Mouse (Mus musculus) embryonic facial prominence, embryonic 13.5 days (tissue): ENCODE measurements around the gene Cbr2. TPM values are rescaled to one million over a fixed set of nuclear protein-coding genes. Genes with fewer than 3 reads are reported as not detected.

Source experiments
- ATAC-seq: fragments of 200-750 bp; cut with Nextera tagmentation; 2 replicates; pipeline ENCODE4 v1.8.0; 2017; ENCODE audit warnings: low read depth; ENCODE audit not compliant: insufficient number of reproducible peaks, insufficient read depth, low FRiP score, low TSS enrichment
- H3K27ac ChIP-seq: fragments of 300-500 bp; sonication (generic); 2 replicates; pipeline ENCODE4 v1.5.1; 2015; ENCODE audit warnings: moderate library complexity, mild to moderate bottlenecking, inconsistent platforms
- H3K27me3 ChIP-seq: fragments of 300-500 bp; sonication (generic); 2 replicates; pipeline ENCODE4 v1.6.1; 2015; ENCODE audit warnings: mild to moderate bottlenecking, inconsistent platforms
- H3K36me3 ChIP-seq: fragments of 300-500 bp; sonication (generic); 2 replicates; pipeline ENCODE4 v1.6.1; 2015; ENCODE audit warnings: mild to moderate bottlenecking, inconsistent platforms
- H3K4me1 ChIP-seq: fragments of 300-500 bp; sonication (generic); 2 replicates; pipeline ENCODE4 v1.6.1; 2015; ENCODE audit warnings: inconsistent platforms
- H3K4me2 ChIP-seq: fragments of 300-500 bp; sonication (generic); 2 replicates; pipeline ENCODE4 v1.6.1; 2015; ENCODE audit warnings: moderate library complexity, mild to moderate bottlenecking, inconsistent platforms
- H3K4me3 ChIP-seq: fragments of 300-500 bp; sonication (generic); 2 replicates; pipeline ENCODE4 v1.5.1; 2015; ENCODE audit warnings: mild to moderate bottlenecking, inconsistent platforms
- H3K9ac ChIP-seq: fragments of 300-500 bp; sonication (generic); 2 replicates; pipeline ENCODE4 v1.6.1; 2015; ENCODE audit warnings: mild to moderate bottlenecking, inconsistent platforms
- H3K9me3 ChIP-seq: fragments of 300-500 bp; sonication (generic); 2 replicates; pipeline ENCODE4 v1.6.1; 2016; ENCODE audit warnings: inconsistent platforms
- WGBS: fragments of 180-500 bp; shearing (Covaris S2); methylation state at CpG from one replicate; pipeline ENCODE4 v1.1.7; 2015; ENCODE audit warnings: mixed read lengths; 5-methylcytosine and 5-hydroxymethylcytosine counted together
- polyA plus RNA-seq: library from polyadenylated mRNA; unstranded; fragments of >200 nt; fragmentation: Nextera tagmentation; extraction: Ambion mirVana; gene quantifications from 2 replicates; pipeline ENCODE4 v1.2.1, GENCODE M21; 2015

The Cbr2 gene
- polyA plus RNA-seq, 1 experiment from 2014 or later: 27.1 TPM

- peaks cover 23% of the 10 kb centered on the region for H3K4me1 ChIP-seq
- under 1% methylated on average over 86 of the region's 90 CpGs for WGBS
- peaks cover 52% of the 10 kb centered on the region for H3K36me3 ChIP-seq
- peak within 1 kb of the TSS; percentile 69 for H3K4me3 ChIP-seq
- 0 out of 2 replicates have a peak, but pooled peaks cover 3% of the 10 kb centered on the region for H3K27me3 ChIP-seq
- peak within 1 kb of the TSS; percentile 55 for H3K27ac ChIP-seq
- no peaks in the 10 kb centered on the region for H3K9me3 ChIP-seq
- peak; percentile 69 for ATAC-seq
- peak within 1 kb of the TSS; percentile 86 for H3K9ac ChIP-seq
- H3K4me2 ChIP-seq: peak within 1 kb of the TSS; percentile 97
Observed at GRCm38 (mm10) chr11:120721124-120722066, 10.5 kb downstream of the Cbr2 start, which contains the start of gene Rac3. TSS of gene Rac3 (plus strand) at chr11:120721470.

GRCm38 (mm10) chr11:120720450-120720849, 11.5 kb downstream of the Cbr2 start:
- peaks cover 20% of the 10 kb centered on the region for H3K4me1 ChIP-seq
- 10% methylated on average over 17 of the region's 17 CpGs for WGBS
- H3K27ac ChIP-seq: peak overlapping the region; percentile 22
- H3K4me3 ChIP-seq: peak overlapping the region; percentile 69
- no peaks in the 10 kb centered on the region for H3K9me3 ChIP-seq
- H3K27me3 ChIP-seq: 0 out of 2 replicates have a peak, but pooled peaks cover 3% of the 10 kb centered on the region
- ATAC-seq: no peak
- H3K9ac ChIP-seq: peak overlapping the region; percentile 86
- peak overlapping the region; percentile 97 for H3K4me2 ChIP-seq
- peaks cover 58% of the 10 kb centered on the region for H3K36me3 ChIP-seq

GRCm38 (mm10) chr11:120719841-120720376, 12.0 kb downstream of the Cbr2 start:
- Histone ChIP-seq H3K27ac (no peak overlapping the region), H3K27me3 (0 out of 2 replicates have a peak, but pooled peaks cover 3% of the 10 kb centered on the region), H3K9ac (no peak overlapping the region), H3K4me3 (no peak overlapping the region), H3K36me3 (peaks cover 56% of the 10 kb centered on the region), H3K4me1 (peaks cover 23% of the 10 kb centered on the region), H3K4me2 (no peak overlapping the region), H3K9me3 (no peaks in the 10 kb centered on the region)
- 90% methylated on average over 13 of the region's 13 CpGs for WGBS
- ATAC-seq: no peak

- Histone ChIP-seq H3K4me2 (no peak overlapping the region), H3K9ac (0 out of 2 replicates have a peak overlapping the region, but pooled peaks have one; percentile 21), H3K27me3 (0 out of 2 replicates have a peak, but pooled peaks cover 3% of the 10 kb centered on the region), H3K4me1 (peaks cover 30% of the 10 kb centered on the region), H3K36me3 (peaks cover 55% of the 10 kb centered on the region), H3K9me3 (no peaks in the 10 kb centered on the region), H3K27ac (no peak overlapping the region), H3K4me3 (no peak overlapping the region)
- no peak for ATAC-seq
- 89% methylated on average over 9 of the region's 9 CpGs for WGBS
Observed at GRCm38 (mm10) chr11:120719242-120719641, 12.7 kb downstream of the Cbr2 start.

GRCm38 (mm10) chr11:120715131-120715530, 16.8 kb downstream of the Cbr2 start:
- peak overlapping the region; percentile 98 for H3K4me2 ChIP-seq
- peak overlapping the region; percentile 76 for H3K9ac ChIP-seq
- 0 out of 2 replicates have a peak overlapping the region, but pooled peaks have one; percentile 68 for H3K4me3 ChIP-seq

GRCm38 (mm10) chr11:120714546-120714945, 17.4 kb downstream of the Cbr2 start:
- Histone ChIP-seq H3K9ac (peak overlapping the region; percentile 76), H3K4me2 (peak overlapping the region; percentile 98), H3K27ac (no peak overlapping the region), H3K9me3 (no peaks in the 10 kb centered on the region), H3K4me3 (peak overlapping the region; percentile 68), H3K36me3 (peaks cover 63% of the 10 kb centered on the region), H3K27me3 (no peaks in the 10 kb centered on the region), H3K4me1 (peaks cover 24% of the 10 kb centered on the region)
- WGBS: 45% methylated on average over 10 of the region's 10 CpGs
- no peak for ATAC-seq

More at GRCm38 (mm10) chr11:120715131-120715530, 16.8 kb downstream of the Cbr2 start:
- ATAC-seq: no peak
- Histone ChIP-seq H3K27ac (no peak overlapping the region), H3K27me3 (no peaks in the 10 kb centered on the region), H3K36me3 (peaks cover 63% of the 10 kb centered on the region), H3K4me1 (peaks cover 24% of the 10 kb centered on the region), H3K9me3 (no peaks in the 10 kb centered on the region)
- 85% methylated on average over 9 of the region's 9 CpGs for WGBS

- Histone ChIP-seq H3K27me3 (no peaks in the 10 kb centered on the region), H3K4me3 (peak within 1 kb of the TSS; percentile 68), H3K27ac (peak within 1 kb of the TSS; percentile 83), H3K9ac (peak within 1 kb of the TSS; percentile 77), H3K9me3 (no peaks in the 10 kb centered on the region), H3K4me2 (peak within 1 kb of the TSS; percentile 98), H3K36me3 (peaks cover 62% of the 10 kb centered on the region), H3K4me1 (peaks cover 27% of the 10 kb centered on the region)
- 3% methylated on average over 53 of the region's 53 CpGs for WGBS
- peak; percentile 94 for ATAC-seq
Observed at GRCm38 (mm10) chr11:120713580-120714518, 18.1 kb downstream of the Cbr2 start, which contains the start of the genes Cenpx and Lrrc45. TSS of gene Cenpx (minus strand) at chr11:120713738. TSS of gene Lrrc45 (plus strand) at chr11:120713925.

- peak; percentile 26 for ATAC-seq
- Histone ChIP-seq H3K4me2 (peak overlapping the region; percentile 98), H3K4me1 (peaks cover 36% of the 10 kb centered on the region), H3K9me3 (no peaks in the 10 kb centered on the region), H3K4me3 (peak overlapping the region; percentile 68), H3K9ac (peak overlapping the region; percentile 77), H3K27me3 (no peaks in the 10 kb centered on the region), H3K27ac (peak overlapping the region; percentile 83), H3K36me3 (peaks cover 54% of the 10 kb centered on the region)
- WGBS: under 1% methylated on average over 38 of the region's 38 CpGs
Observed at GRCm38 (mm10) chr11:120712771-120713568, 18.9 kb downstream of the Cbr2 start.

- H3K4me1 ChIP-seq: peaks cover 43% of the 10 kb centered on the region
- H3K9ac ChIP-seq: no peak overlapping the region
- peak overlapping the region; percentile 98 for H3K4me2 ChIP-seq
- no peaks in the 10 kb centered on the region for H3K9me3 ChIP-seq
- 57% methylated on average over 8 of the region's 8 CpGs for WGBS
- no peak overlapping the region for H3K27ac ChIP-seq
- ATAC-seq: no peak
- H3K36me3 ChIP-seq: peaks cover 45% of the 10 kb centered on the region
- H3K4me3 ChIP-seq: peak overlapping the region; percentile 68; the same call in 1 of the 2 replicates
- H3K27me3 ChIP-seq: no peaks in the 10 kb centered on the region
Observed at GRCm38 (mm10) chr11:120711980-120712604, 19.8 kb downstream of the Cbr2 start.

- Histone ChIP-seq H3K27ac (peak overlapping the region; percentile 18; the same call in 1 of the 2 replicates), H3K4me1 (peaks cover 57% of the 10 kb centered on the region), H3K36me3 (peaks cover 31% of the 10 kb centered on the region), H3K27me3 (no peaks in the 10 kb centered on the region), H3K9me3 (no peaks in the 10 kb centered on the region), H3K4me3 (no peak overlapping the region), H3K9ac (no peak overlapping the region), H3K4me2 (no peak overlapping the region)
- ATAC-seq: no peak
- 82% methylated on average over 5 of the region's 5 CpGs for WGBS
Observed at GRCm38 (mm10) chr11:120710672-120711071, 21.2 kb downstream of the Cbr2 start.
